Mouse (Mus musculus) liver, embryonic 14.5 days (tissue): ENCODE results near the gene Zfp759. TPM values are rescaled to one million over a fixed set of nuclear protein-coding genes. Genes with fewer than 3 reads are reported as not detected.
"Not testable (repeated sequence)": the region's sequence is repeated elsewhere in the genome, so short reads cannot be mapped to it uniquely, and the experiment has no call there.

Experiments
- ATAC-seq: fragments of 200-750 bp; cut with Nextera tagmentation; 2 replicates; pipeline ENCODE4 v1.8.0; 2017; ENCODE audit warnings: moderate number of reproducible peaks, mild to moderate bottlenecking, moderate library complexity; ENCODE audit not compliant: insufficient read depth
- DNase-seq, 3 experiments: peaks; one replicate each; pipeline ENCODE4 v3.0.0-alpha.2; 2012 to 2013; ENCODE audit warnings: low read depth in 3 of 3, low spot score in 3 of 3
- H3K27ac ChIP-seq: fragments of 300-500 bp; sonication (generic); 2 replicates; pipeline ENCODE4 v1.5.1; 2014; ENCODE audit warnings: moderate library complexity, mild to moderate bottlenecking, control low read depth, inconsistent platforms
- H3K27me3 ChIP-seq: fragments of 300-500 bp; sonication (generic); 2 replicates; pipeline ENCODE4 v1.6.1; 2014; ENCODE audit warnings: mild to moderate bottlenecking, low read length, moderate library complexity; ENCODE audit not compliant: control insufficient read depth, insufficient read depth
- H3K36me3 ChIP-seq: fragments of 300-500 bp; sonication (generic); replicated peaks from 2 replicates; pipeline ENCODE4 v1.6.1; 2014; ENCODE audit warnings: low read depth; ENCODE audit not compliant: control insufficient read depth, insufficient read depth
- H3K4me1 ChIP-seq, 2 experiments: fragments of 200-500 bp in 1 of 2; fragments of 300-500 bp in 1 of 2; sonication (generic) in 1 of 2; replicated peaks; 2 replicates each; pipeline ENCODE4 v1.6.1; 2012 to 2014; ENCODE audit warnings: antibody characterized with exemption in 1 of 2, inconsistent platforms in 1 of 2, low read length in 1 of 2; ENCODE audit not compliant: control insufficient read depth in 2 of 2, insufficient read depth in 2 of 2
- H3K4me2 ChIP-seq: fragments of 300-500 bp; sonication (generic); 2 replicates; pipeline ENCODE4 v1.6.1; 2014; ENCODE audit warnings: low read depth, mild to moderate bottlenecking, control low read depth, moderate library complexity
- H3K4me3 ChIP-seq, 2 experiments: fragments of 200-500 bp in 1 of 2; fragments of 300-500 bp in 1 of 2; sonication (generic) in 1 of 2; 2 replicates each; pipeline ENCODE4 v1.5.1; 2012 to 2014; ENCODE audit warnings: low read depth in 2 of 2, low read length in 2 of 2, mild to moderate bottlenecking in 2 of 2, control low read depth in 1 of 2, inconsistent platforms in 1 of 2, moderate library complexity in 1 of 2; ENCODE audit not compliant: insufficient read depth in 1 of 2
- H3K9ac ChIP-seq: fragments of 300-500 bp; sonication (generic); replicated peaks from 2 replicates; pipeline ENCODE4 v1.6.1; 2014; ENCODE audit warnings: mild to moderate bottlenecking, control low read depth, moderate library complexity
- H3K9me3 ChIP-seq: fragments of 300-500 bp; sonication (generic); 2 replicates; pipeline ENCODE4 v1.6.1; 2016; ENCODE audit warnings: low read length, mixed read lengths; ENCODE audit not compliant: control insufficient read depth
- CTCF ChIP-seq: IDR thresholded peaks from 2 replicates; pipeline ENCODE4 v1.5.1; 2016; ENCODE audit warnings: antibody characterized with exemption, low read depth, control low read depth
- EP300 ChIP-seq: IDR thresholded peaks from 2 replicates; pipeline ENCODE4 v1.6.1; 2016; ENCODE audit warnings: antibody characterized with exemption, low read depth
- WGBS: fragments of 180-500 bp; shearing (Covaris S2); extraction: QIAGEN DNeasy Blood & Tissue Kit; methylation state at CpG from one replicate; pipeline ENCODE4 v1.1.7; 2014; ENCODE audit not compliant: insufficient replicate concordance; 5-methylcytosine and 5-hydroxymethylcytosine counted together
- polyA plus RNA-seq, 2 experiments: library from polyadenylated mRNA; depleted of rRNA in 1 of 2; stranded (reverse) in 1 of 2; unstranded in 1 of 2; fragments of >200 nt; fragmentation: Nextera tagmentation in 1 of 2; extraction: Ambion mirVana in 1 of 2; gene quantifications; 2 replicates each; pipeline versions ENCODE4 v1.2.1 to v1.2.3; 2012 to 2014

Zfp759 gene
- polyA plus RNA-seq, 2 experiments = 0.33 to 0.38 TPM

- DNase-seq (no peak), ATAC-seq (no peak)
- Histone ChIP-seq H3K27ac (no peak overlapping the region), H3K4me3 (no peak overlapping the region), H3K9ac (no peak overlapping the region), H3K36me3 (no peaks in the 10 kb centered on the region), H3K4me2 (no peak overlapping the region), H3K4me1 (peaks cover 5 to 6% of the 10 kb centered on the region in 2 experiments), H3K9me3 (no peaks in the 10 kb centered on the region), H3K27me3 (no peaks in the 10 kb centered on the region)
- 67% methylated on average over 12 of the region's 12 CpGs for WGBS
- TF ChIP-seq EP300 = no peak
- TF ChIP-seq CTCF = no peak
These were observed 9.4 kb upstream of the Zfp759 start for GRCm38 (mm10) chr13:67112096-67112495.

- no peaks in the 10 kb centered on the region for H3K4me1 ChIP-seq
- H3K4me2 ChIP-seq = no peak overlapping the region
- DNase-seq (no peak), ATAC-seq (no peak)
- no peaks in the 10 kb centered on the region for H3K36me3 ChIP-seq
- H3K9me3 ChIP-seq = no peaks in the 10 kb centered on the region
- no peak overlapping the region for H3K27ac ChIP-seq
- 69% methylated on average over 2 of the region's 2 CpGs for WGBS
- TF ChIP-seq EP300 = no peak
- TF ChIP-seq CTCF = no peak
- no peaks in the 10 kb centered on the region for H3K27me3 ChIP-seq
- no peak overlapping the region for H3K9ac ChIP-seq
- no peak overlapping the region for H3K4me3 ChIP-seq
These were observed 8.2 kb upstream of the Zfp759 start for GRCm38 (mm10) chr13:67113287-67113686.

- WGBS = 81% methylated on average over 8 of the region's 8 CpGs
- H3K9me3 ChIP-seq, H3K4me1 ChIP-seq, ATAC-seq, H3K36me3 ChIP-seq, H3K9ac ChIP-seq, DNase-seq, H3K4me3 ChIP-seq, H3K27me3 ChIP-seq, H3K27ac ChIP-seq, H3K4me2 ChIP-seq: not testable (repeated sequence)
These were observed 5.3 kb upstream of the Zfp759 start, which contains the start of gene Rslcan18 for GRCm38 (mm10) chr13:67116163-67116562. TSS of gene Rslcan18 (minus strand) at chr13:67116263.

- no peaks in the 10 kb centered on the region; a peak in 1 of 4 replicates for H3K4me1 ChIP-seq
- no peaks in the 10 kb centered on the region for H3K27me3 ChIP-seq
- H3K4me2 ChIP-seq = no peak overlapping the region
- DNase-seq = no peak
- H3K4me3 ChIP-seq = no peak overlapping the region
- no peaks in the 10 kb centered on the region for H3K36me3 ChIP-seq
- no peak overlapping the region for H3K27ac ChIP-seq
- TF ChIP-seq EP300 (no peak), CTCF (no peak)
- no peak for ATAC-seq
- H3K9ac ChIP-seq = no peak overlapping the region
- WGBS = 79% methylated on average over 1 of the region's 1 CpGs
- H3K9me3 ChIP-seq = no peaks in the 10 kb centered on the region
These were observed 3.0 kb downstream of the Zfp759 start for GRCm38 (mm10) chr13:67124460-67124859.

GRCm38 (mm10) chr13:67127507-67127906 lies 6.0 kb downstream of the Zfp759 start:
- H3K27me3 ChIP-seq, H3K4me1 ChIP-seq, H3K9ac ChIP-seq, H3K36me3 ChIP-seq, H3K4me3 ChIP-seq, H3K9me3 ChIP-seq, DNase-seq, H3K27ac ChIP-seq, ATAC-seq: not testable (repeated sequence)
- 66% methylated on average over 10 of the region's 10 CpGs for WGBS
- H3K4me2 ChIP-seq = peak overlapping the region; percentile 64
